Mouse (Mus musculus): Measurements from ENCODE around the gene Ces1e.
"Not testable (repeated sequence)": the region's sequence is repeated elsewhere in the genome, so short reads cannot be mapped to it uniquely, and the experiment has no call there.

DNA sequence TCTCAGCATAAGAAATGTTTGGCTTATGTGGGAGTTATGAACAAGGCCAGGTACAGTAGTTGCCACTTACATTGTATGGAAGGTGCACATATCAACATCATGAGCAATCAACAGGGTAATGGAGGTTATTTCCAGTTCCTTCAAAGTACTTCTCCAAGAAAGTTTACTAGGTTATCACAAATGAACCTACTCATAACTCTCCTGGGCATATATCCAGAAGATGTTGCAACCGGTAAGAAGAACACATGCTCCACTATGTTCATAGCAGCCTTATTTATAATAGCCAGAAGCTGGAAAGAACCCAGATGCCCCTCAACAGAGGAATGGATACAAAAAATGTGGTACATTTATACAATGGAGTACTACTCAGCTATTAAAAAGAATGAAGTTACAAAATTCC is 2.9 kb downstream of the Ces1e start:
- not testable (repeated sequence) for TF ChIP-seq EP300 (IDR thresholded peaks at IDR 0.05; ENCODE audit: insufficient read depth, low read depth, low read length); POLR2A (IDR thresholded peaks at IDR 0.05; ENCODE audit: insufficient read depth, low read length); CTCF (IDR thresholded peaks at IDR 0.05; ENCODE audit: low read depth, low read length)
